Mouse (Mus musculus): Measurements from ENCODE around the gene Padi2. TPM values are rescaled to one million over a fixed set of nuclear protein-coding genes. Genes with fewer than 3 reads are reported as not detected.

Padi2 gene
- polyA plus RNA-seq, 1 experiment from 2014 or later = 1.2 TPM

DNA sequence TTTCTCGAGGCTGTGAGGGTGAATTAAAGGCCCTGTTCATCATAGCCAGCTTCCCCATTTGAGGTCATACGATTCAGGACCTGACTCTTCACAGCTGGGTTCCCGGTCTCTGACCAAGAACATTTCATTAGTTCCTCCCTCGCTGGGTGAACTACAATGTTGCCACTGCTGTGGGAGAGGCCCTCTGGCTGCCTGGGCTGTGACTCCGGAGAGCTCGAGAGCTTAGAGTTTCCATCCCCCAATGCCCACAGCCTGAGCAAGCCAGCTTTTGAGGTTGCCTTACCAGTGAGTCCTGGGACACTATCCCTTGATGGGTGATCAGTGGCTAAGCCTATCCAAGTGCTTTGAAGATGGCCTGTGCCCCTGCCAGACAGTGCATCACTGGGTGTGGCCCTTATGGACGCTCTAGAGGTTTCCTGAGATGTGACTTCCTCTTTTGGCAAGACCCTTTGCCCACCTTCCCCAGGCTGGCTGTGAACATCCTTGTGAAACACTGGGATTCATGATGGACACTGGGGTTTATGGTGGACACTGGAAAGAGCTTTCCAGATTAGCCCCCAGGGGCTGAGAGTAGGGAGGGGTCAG lies 82.7 kb downstream of the Padi2 start:
- no peak overlapping the region for H3K4me3 ChIP-seq (ENCODE audit: low read depth, low read length)
- no peak overlapping the region for H3K27ac ChIP-seq (ENCODE audit: low read depth, low read length)
- H3K36me3 ChIP-seq (ENCODE audit: control insufficient read depth, insufficient read depth) = peaks cover 12% of the 10 kb centered on the region; the same call in 1 of the 2 replicates
- H3K9me3 ChIP-seq (ENCODE audit: control insufficient read depth) = no peaks in the 10 kb centered on the region
- no peaks in the 10 kb centered on the region for H3K27me3 ChIP-seq (replicated peaks; ENCODE audit: control insufficient read depth, insufficient read depth, low read length)
- H3K4me1 ChIP-seq (replicated peaks; ENCODE audit: control insufficient read depth, insufficient read depth, low read length) = peaks cover 4% of the 10 kb centered on the region; the same call in 1 of the 2 replicates
- 69% methylated on average over 7 of the region's 7 CpGs for WGBS
- H3K4me2 ChIP-seq (replicated peaks; ENCODE audit: low read depth) = no peak overlapping the region
- no peak overlapping the region for H3K9ac ChIP-seq (ENCODE audit: low read depth, low read length)
- ATAC-seq = no peak; the same call in 1 of the 2 replicates
- TF ChIP-seq CTCF (IDR thresholded peaks at IDR 0.05; ENCODE audit: low read depth) = no peak

DNA sequence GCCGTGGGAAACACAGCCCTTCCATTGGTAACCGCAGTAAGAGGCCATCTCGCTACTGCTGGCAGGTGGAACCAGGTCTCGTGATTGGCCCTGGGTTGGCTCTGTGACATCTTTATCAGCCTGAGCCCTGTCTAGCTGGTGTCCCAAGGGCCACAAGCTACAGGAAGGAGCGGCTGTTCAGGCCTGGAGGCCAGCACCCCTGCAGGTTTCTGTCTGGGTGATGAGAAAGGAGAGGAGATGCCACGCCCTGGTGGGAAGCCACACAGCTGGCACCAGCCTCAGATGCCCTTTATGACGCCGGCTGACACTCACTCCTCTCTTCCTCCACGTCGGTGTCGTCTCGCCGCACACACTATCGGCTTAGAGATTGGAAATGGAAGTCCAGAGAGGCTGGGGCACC lies 83.3 kb downstream of the Padi2 start:
- peaks cover 4% of the 10 kb centered on the region; the same call in 1 of the 2 replicates for H3K4me1 ChIP-seq (replicated peaks; ENCODE audit: control insufficient read depth, insufficient read depth, low read length)
- no peak for TF ChIP-seq CTCF (IDR thresholded peaks at IDR 0.05; ENCODE audit: low read depth)
- H3K36me3 ChIP-seq (ENCODE audit: control insufficient read depth, insufficient read depth) = peaks cover 19% of the 10 kb centered on the region; the same call in 1 of the 2 replicates
- no peak overlapping the region for H3K9ac ChIP-seq (ENCODE audit: low read depth, low read length)
- H3K27me3 ChIP-seq (replicated peaks; ENCODE audit: control insufficient read depth, insufficient read depth, low read length) = no peaks in the 10 kb centered on the region
- no peaks in the 10 kb centered on the region for H3K9me3 ChIP-seq (ENCODE audit: control insufficient read depth)
- no peak overlapping the region for H3K4me2 ChIP-seq (replicated peaks; ENCODE audit: low read depth)
- no peak overlapping the region for H3K27ac ChIP-seq (ENCODE audit: low read depth, low read length)
- ATAC-seq = no peak
- H3K4me3 ChIP-seq (ENCODE audit: low read depth, low read length) = no peak overlapping the region
- 84% methylated on average over 14 of the region's 14 CpGs for WGBS

DNA sequence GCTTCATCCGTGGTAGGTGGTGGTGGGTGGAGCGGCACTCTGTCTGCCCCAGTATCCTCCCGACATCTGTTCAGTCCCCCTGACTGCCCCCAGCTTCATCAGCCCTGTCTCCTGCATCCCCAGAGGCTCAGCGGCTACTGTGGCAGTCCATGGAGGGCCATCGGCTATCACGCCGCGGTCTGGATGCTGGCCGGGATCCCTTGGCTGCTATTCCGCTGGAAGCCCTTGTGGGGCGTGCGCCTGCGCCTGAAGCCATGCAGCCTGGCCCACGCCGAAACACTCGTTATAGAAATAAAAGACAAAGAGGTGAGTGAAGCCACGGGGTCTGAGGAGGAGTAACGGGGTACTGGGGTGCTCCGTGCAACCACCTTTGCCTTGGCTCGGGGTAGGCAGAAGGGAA lies 86.1 kb downstream of the Padi2 start:
- no peak for ATAC-seq
- no peak overlapping the region for H3K4me3 ChIP-seq (ENCODE audit: low read depth, low read length)
- 93% methylated on average over 20 of the region's 20 CpGs for WGBS
- H3K4me2 ChIP-seq (replicated peaks; ENCODE audit: low read depth) = no peak overlapping the region
- no peaks in the 10 kb centered on the region for H3K9me3 ChIP-seq (ENCODE audit: control insufficient read depth)
- TF ChIP-seq CTCF (IDR thresholded peaks at IDR 0.05; ENCODE audit: low read depth) = no peak
- no peak overlapping the region for H3K27ac ChIP-seq (ENCODE audit: low read depth, low read length)
- H3K36me3 ChIP-seq (ENCODE audit: control insufficient read depth, insufficient read depth) = peaks cover 46% of the 10 kb centered on the region
- H3K9ac ChIP-seq (ENCODE audit: low read depth, low read length) = no peak overlapping the region
- H3K27me3 ChIP-seq (replicated peaks; ENCODE audit: control insufficient read depth, insufficient read depth, low read length) = no peaks in the 10 kb centered on the region
- H3K4me1 ChIP-seq (replicated peaks; ENCODE audit: control insufficient read depth, insufficient read depth, low read length) = peaks cover 4% of the 10 kb centered on the region; the same call in 1 of the 2 replicates

DNA sequence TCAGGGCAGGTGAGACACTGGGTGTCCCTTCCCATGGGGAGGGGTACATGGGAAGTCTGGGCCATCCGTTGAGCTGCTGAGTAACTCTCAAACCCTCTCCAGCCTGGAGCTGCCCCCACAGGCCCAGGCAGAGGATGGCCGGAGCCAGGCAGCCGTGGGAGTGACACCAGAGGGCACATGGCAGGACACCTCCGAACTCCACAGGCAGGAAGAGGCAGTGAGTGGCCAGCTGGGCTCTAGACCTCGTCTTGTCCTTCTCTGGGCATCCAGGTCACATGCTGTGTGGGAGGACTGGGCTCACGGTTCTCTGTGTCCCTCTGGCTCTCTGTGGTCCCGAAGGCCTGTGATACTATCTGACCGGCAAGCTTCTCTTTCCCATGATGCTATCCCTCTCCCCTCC lies 87.7 kb downstream of the Padi2 start:
- TF ChIP-seq CTCF (IDR thresholded peaks at IDR 0.05; ENCODE audit: low read depth) = no peak
- no peaks in the 10 kb centered on the region for H3K4me1 ChIP-seq (replicated peaks; ENCODE audit: control insufficient read depth, insufficient read depth, low read length)
- H3K27me3 ChIP-seq (replicated peaks; ENCODE audit: control insufficient read depth, insufficient read depth, low read length) = no peaks in the 10 kb centered on the region
- H3K4me2 ChIP-seq (replicated peaks; ENCODE audit: low read depth) = no peak overlapping the region
- H3K27ac ChIP-seq (ENCODE audit: low read depth, low read length) = no peak overlapping the region
- no peak overlapping the region for H3K4me3 ChIP-seq (ENCODE audit: low read depth, low read length)
- H3K9ac ChIP-seq (ENCODE audit: low read depth, low read length) = no peak overlapping the region
- ATAC-seq = no peak
- no peaks in the 10 kb centered on the region for H3K9me3 ChIP-seq (ENCODE audit: control insufficient read depth)
- WGBS = 92% methylated on average over 8 of the region's 8 CpGs
- peaks cover 55% of the 10 kb centered on the region for H3K36me3 ChIP-seq (ENCODE audit: control insufficient read depth, insufficient read depth)

DNA sequence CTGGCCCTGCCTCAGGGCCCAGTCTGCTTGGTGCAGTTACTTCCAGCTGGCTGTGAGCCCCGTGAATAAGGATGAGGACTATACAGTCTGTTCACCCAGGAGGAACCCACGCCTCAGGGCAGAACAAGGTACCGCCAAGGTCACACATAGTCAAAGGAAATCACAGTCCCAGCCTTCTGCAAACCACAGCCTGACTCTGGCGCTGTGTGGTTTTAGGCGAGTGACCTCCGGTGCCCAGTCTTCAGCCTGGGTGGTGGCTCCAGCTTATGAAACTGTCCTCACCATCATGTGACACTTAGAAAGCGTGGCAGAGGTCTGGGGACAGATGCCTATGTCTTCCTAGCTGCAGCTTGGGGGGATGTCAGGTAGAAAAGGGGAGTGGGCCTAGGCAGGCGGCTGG lies 89.7 kb downstream of the Padi2 start:
- no peaks in the 10 kb centered on the region for H3K4me1 ChIP-seq (replicated peaks; ENCODE audit: control insufficient read depth, insufficient read depth, low read length)
- no peak overlapping the region for H3K9ac ChIP-seq (ENCODE audit: low read depth, low read length)
- WGBS = 91% methylated on average over 8 of the region's 8 CpGs
- H3K36me3 ChIP-seq (ENCODE audit: control insufficient read depth, insufficient read depth) = peaks cover 62% of the 10 kb centered on the region
- no peak overlapping the region for H3K4me2 ChIP-seq (replicated peaks; ENCODE audit: low read depth)
- H3K4me3 ChIP-seq (ENCODE audit: low read depth, low read length) = no peak overlapping the region
- H3K27ac ChIP-seq (ENCODE audit: low read depth, low read length) = no peak overlapping the region
- no peak for ATAC-seq
- no peaks in the 10 kb centered on the region for H3K27me3 ChIP-seq (replicated peaks; ENCODE audit: control insufficient read depth, insufficient read depth, low read length)
- no peak for TF ChIP-seq CTCF (IDR thresholded peaks at IDR 0.05; ENCODE audit: low read depth)
- H3K9me3 ChIP-seq (ENCODE audit: control insufficient read depth) = no peaks in the 10 kb centered on the region

DNA sequence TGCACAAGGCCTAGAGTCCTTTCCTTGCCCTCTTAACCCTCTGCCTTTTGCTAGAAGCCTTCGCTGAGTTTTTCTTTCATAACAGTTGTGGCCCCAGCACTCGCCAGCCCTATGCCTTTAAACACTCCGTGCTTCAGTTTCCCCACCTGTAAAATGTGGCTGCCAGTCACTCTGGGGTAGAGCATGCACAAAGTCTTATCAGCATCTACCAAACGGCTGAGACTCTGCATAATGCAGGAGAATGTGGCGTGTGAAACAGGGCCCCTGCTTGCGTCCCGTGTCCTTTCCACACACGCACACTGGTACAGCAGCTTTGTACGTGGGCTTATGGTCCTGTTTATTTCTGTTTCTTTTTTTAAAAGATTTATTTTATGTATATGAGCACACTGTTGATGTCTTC lies 90.7 kb downstream of the Padi2 start:
- no peak for ATAC-seq
- Histone ChIP-seq H3K4me3 (ENCODE audit: low read depth, low read length) (no peak overlapping the region), H3K9ac (ENCODE audit: low read depth, low read length) (no peak overlapping the region), H3K4me1 (replicated peaks; ENCODE audit: control insufficient read depth, insufficient read depth, low read length) (no peaks in the 10 kb centered on the region), H3K9me3 (ENCODE audit: control insufficient read depth) (no peaks in the 10 kb centered on the region), H3K4me2 (replicated peaks; ENCODE audit: low read depth) (no peak overlapping the region), H3K27ac (ENCODE audit: low read depth, low read length) (no peak overlapping the region), H3K36me3 (ENCODE audit: control insufficient read depth, insufficient read depth) (peaks cover 62% of the 10 kb centered on the region), H3K27me3 (replicated peaks; ENCODE audit: control insufficient read depth, insufficient read depth, low read length) (no peaks in the 10 kb centered on the region)
- no peak for TF ChIP-seq CTCF (IDR thresholded peaks at IDR 0.05; ENCODE audit: low read depth)
- WGBS = 93% methylated on average over 9 of the region's 9 CpGs

Other genes starting within 250 kb of the Padi2 start
- 3.9 and 5.4 TPM in 2 replicates for gene Arhgef10l, start 240.3 kb upstream of the Padi2 start, polyA plus RNA-seq (2015; fragmentation: Nextera tagmentation; extraction: Ambion mirVana)
- gene Rcc2, start 205.8 kb upstream of the Padi2 start, polyA plus RNA-seq (2015; fragmentation: Nextera tagmentation; extraction: Ambion mirVana) = 14.6 and 15.6 TPM in 2 replicates
- gene Padi6, start 163.7 kb upstream of the Padi2 start, polyA plus RNA-seq (2015; fragmentation: Nextera tagmentation; extraction: Ambion mirVana) = not detected in 2 replicates
- gene Padi4, start 132.1 kb upstream of the Padi2 start, polyA plus RNA-seq (2015; fragmentation: Nextera tagmentation; extraction: Ambion mirVana) = 5.4 and 5.5 TPM in 2 replicates
- gene Padi3, start 95.7 kb upstream of the Padi2 start, polyA plus RNA-seq (2015; fragmentation: Nextera tagmentation; extraction: Ambion mirVana) = 0.83 and 0.85 TPM in 2 replicates
- 0.37 and 0.47 TPM in 2 replicates for gene Padi1, start 60.6 kb upstream of the Padi2 start, polyA plus RNA-seq (2015; fragmentation: Nextera tagmentation; extraction: Ambion mirVana)
- 588 and 627 TPM in 2 replicates for gene Sdhb, start 54.9 kb downstream of the Padi2 start, polyA plus RNA-seq (2015; fragmentation: Nextera tagmentation; extraction: Ambion mirVana)
- gene Atp13a2, start 80.5 kb downstream of the Padi2 start, polyA plus RNA-seq (2015; fragmentation: Nextera tagmentation; extraction: Ambion mirVana) = 10.9 and 11.7 TPM in 2 replicates
- gene Mfap2, start 104.1 kb downstream of the Padi2 start, polyA plus RNA-seq (2015; fragmentation: Nextera tagmentation; extraction: Ambion mirVana) = 117 and 138 TPM in 2 replicates
- gene Crocc, start 154.2 kb downstream of the Padi2 start, polyA plus RNA-seq (2015; fragmentation: Nextera tagmentation; extraction: Ambion mirVana) = 1.3 and 1.5 TPM in 2 replicates
- gene Necap2, start 172.0 kb downstream of the Padi2 start, polyA plus RNA-seq (2015; fragmentation: Nextera tagmentation; extraction: Ambion mirVana) = 103 TPM in 2 replicates
- gene Spata21, start 182.0 kb downstream of the Padi2 start, polyA plus RNA-seq (2015; fragmentation: Nextera tagmentation; extraction: Ambion mirVana) = 0.12 and 0.33 TPM in 2 replicates
- gene Szrd1, start 233.4 kb downstream of the Padi2 start, polyA plus RNA-seq (2015; fragmentation: Nextera tagmentation; extraction: Ambion mirVana) = 35.0 TPM in 2 replicates
- gene Fbxo42, start 241.6 kb downstream of the Padi2 start, polyA plus RNA-seq (2015; fragmentation: Nextera tagmentation; extraction: Ambion mirVana) = 11.6 and 14.3 TPM in 2 replicates